Mouse (Mus musculus) spleen, adult 18-20 months (tissue): ENCODE results near the gene Poc5.
A peak's percentile ranks its signal among the peaks of the same experiment; 100 is the strongest.

Source experiments
- DNase-seq, 2 experiments: peaks; one replicate each; pipeline ENCODE4 v3.0.0; 2022; ENCODE audit warnings: mixed read lengths in 2 of 2

Poc5 gene

GRCm38 (mm10) chr13:96388042-96388888, at the start of gene Poc5:
TSS of gene Poc5 (plus strand) at chr13:96388294.
- DNase-seq, result peak; percentile 95 to 98

- no peak for DNase-seq
Measured at GRCm38 (mm10) chr13:96341461-96341860, 46.6 kb upstream of the Poc5 start.

- DNase-seq, result no peak
Measured at GRCm38 (mm10) chr13:96344778-96345177, 43.3 kb upstream of the Poc5 start.

- DNase-seq, result no peak
Measured at GRCm38 (mm10) chr13:96346581-96346980, 41.5 kb upstream of the Poc5 start.

- no peak for DNase-seq
Measured at GRCm38 (mm10) chr13:96350207-96350606, 37.9 kb upstream of the Poc5 start.

- no peak for DNase-seq
Measured at GRCm38 (mm10) chr13:96351264-96351663, 36.8 kb upstream of the Poc5 start.

DNA sequence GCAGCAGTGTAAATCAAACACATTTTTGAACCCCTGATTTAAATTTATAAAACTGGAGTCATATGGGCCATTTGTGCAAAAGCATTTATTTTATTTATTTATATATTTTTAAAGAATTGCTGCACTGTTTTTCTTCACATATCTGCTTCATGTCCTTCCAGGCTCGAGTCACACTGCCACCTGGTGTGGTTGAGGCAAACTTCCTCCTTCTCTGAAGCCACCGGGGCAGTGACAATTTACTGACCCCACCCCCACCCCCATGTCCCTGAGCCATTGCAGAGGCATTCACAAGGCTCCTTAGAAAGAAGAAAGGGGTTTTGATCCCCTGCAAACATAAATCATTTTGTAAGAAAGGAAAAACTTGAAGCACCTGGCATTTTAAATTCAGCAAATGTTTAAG, 12.6 kb upstream of the Poc5 start:
- DNase-seq, result no peak

DNA sequence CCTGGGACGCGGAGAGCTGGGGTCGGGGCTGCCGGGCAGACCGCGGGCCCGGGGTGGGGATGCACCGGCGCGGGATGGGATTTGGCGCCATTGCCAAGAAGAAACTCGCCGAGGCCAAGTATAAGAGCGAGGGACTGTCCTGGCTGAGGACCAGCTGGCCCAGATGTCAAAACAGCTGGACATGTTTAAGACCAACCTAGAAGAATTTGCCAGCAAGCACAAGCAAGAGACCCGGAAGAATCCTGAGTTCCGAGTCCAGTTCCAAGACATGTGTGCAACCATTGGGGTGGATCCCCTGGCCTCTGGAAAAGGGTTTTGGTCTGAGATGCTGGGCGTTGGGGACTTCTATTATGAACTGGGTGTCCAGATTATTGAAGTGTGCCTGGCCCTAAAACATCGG, 11.2 kb upstream of the Poc5 start:
- DNase-seq, result no peak

DNA sequence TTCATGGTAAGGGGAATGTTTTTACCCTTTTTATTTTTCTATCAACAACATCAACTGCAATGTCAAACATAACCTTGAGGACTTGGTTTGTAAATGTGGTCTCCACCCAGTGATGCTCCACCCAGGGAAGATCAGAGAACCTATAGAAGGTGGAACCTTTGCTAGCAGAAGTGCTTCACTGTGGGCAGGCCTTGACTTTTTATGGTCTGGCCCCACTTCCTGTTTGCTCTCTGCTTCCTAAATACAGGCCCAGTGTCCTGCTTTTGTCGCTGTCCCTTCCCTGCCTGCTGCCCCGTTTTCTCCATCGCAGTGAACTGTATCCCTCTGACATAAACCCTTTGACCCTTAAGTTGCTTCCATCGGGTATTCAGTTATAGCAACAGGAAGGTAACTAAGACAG, 10.2 kb upstream of the Poc5 start:
- no peak for DNase-seq

GRCm38 (mm10) chr13:96389301-96389700, 1.2 kb downstream of the Poc5 start:
- no peak for DNase-seq

DNA sequence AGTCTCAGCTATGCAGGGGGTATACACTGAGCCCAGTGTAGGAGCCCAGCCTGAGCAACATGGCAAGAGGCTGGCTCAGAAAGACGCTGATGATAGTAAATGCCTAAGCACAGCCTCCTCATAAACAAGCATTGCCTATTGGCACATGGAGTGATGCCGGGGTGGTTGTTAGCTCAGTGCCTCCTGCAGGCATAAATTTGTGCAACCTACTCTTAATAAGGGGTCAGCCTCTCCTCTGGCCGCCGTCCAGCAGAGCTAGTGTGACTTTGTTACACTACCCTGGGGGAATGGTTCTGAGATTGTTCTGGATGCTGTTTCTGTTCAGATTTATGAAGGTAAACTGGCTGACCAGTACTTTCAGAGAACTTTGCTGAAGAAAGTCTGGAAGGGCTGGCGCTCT, 13.2 kb downstream of the Poc5 start:
- DNase-seq, result no peak

DNA sequence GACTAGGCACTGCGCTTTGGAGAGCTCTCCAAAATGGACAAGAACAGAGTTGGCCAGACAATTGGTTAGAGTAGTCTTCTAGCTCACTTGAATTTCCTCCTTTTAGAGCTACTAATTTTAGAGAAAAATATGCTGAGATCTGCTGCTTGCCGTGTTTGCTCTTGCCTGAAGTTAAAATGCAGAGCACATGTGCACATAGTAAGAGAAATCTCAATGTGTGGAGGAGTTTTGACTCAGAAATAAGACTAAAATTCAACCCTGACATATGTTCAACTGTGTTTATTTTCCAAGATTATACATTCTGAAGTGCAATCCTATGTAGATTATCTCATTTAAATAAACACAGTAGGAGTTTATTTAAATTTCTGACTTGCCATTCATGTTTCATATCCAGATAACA, 17.4 kb downstream of the Poc5 start:
- no peak for DNase-seq

DNA sequence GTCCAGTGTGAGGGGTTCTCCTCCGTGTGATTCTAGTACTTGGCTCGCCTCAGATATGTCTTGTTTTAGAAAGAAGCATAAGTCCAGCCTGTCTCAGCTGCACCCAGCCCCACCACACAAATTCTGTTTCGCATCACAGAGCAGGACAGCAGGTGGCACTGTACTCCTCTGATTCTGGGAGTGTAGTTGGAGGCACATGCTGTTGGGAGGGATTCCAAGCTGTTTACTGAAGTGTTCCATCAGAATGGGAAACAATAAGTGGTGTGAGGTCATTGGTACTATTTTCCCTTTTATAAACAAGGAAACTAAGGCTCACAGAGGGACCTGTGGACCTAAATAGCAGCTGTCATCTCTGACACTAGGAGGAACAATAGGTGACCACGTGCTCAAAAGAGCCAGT, 18.9 kb downstream of the Poc5 start:
- DNase-seq, result no peak

- no peak for DNase-seq
Measured at GRCm38 (mm10) chr13:96408786-96409185, 20.7 kb downstream of the Poc5 start.

- no peak for DNase-seq
Measured at GRCm38 (mm10) chr13:96414384-96414783, 26.3 kb downstream of the Poc5 start.

- DNase-seq, result no peak
Measured at GRCm38 (mm10) chr13:96416380-96416779, 28.3 kb downstream of the Poc5 start.

GRCm38 (mm10) chr13:96417261-96417813, 29.2 kb downstream of the Poc5 start:
- no peak for DNase-seq

GRCm38 (mm10) chr13:96418487-96418886, 30.4 kb downstream of the Poc5 start:
- no peak for DNase-seq

DNA sequence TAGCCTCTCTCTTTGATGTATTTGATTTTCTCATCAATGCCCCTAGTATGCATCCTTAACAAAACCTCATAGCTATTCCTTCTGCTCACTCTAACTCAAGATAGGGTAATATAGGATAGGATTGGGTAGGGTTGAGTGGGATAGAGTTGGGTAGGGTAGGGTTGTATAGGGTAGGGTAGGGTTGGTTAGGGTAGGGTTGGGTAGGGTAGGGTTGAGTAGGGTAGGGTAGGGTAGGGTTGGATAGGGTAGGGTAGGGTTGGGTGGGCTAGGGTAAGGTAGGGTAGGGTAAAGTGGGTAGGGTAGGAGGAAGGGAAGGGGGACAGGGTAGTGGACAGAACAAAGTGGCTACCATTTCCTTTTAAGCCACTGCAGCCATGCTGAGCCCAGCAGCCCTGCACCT, 33.1 kb downstream of the Poc5 start:
- DNase-seq, result no peak

DNA sequence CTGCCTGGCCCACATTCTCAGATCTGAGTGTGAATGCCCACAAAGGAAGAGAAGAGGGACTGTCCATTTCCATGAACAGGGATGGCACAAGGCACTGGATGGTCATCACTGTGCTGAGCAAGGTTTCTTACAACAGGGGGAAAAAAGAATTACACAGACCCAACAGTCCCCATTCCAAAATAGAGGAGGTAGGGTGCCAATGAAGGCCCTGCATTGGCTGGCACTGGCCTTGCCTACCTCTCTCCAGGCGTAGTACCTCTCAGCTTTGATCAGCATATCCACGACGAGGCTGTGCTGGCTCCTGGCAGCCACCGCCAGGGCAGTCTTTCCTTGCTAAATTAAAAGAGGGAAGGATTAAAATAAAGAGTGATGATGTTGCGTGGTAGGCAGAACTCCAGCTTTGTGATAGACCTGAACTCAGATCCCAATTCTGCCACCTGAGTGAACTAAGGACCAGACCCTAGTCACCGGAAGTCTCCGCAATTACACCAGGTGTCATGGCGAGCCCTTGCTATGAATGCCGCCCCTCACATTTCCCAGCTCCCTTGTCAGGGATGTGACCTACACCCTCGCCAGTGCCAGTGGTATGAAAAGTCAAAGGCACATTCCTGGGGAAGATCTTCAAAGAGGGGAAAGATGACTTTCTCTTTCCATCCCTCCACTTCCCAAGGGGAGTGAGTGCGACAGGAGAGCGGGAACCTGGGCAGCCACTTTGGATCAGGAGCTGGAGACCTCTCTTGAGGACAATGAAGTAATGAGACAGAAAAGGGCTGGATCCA, 36.6 kb downstream of the Poc5 start:
- DNase-seq, result no peak

DNA sequence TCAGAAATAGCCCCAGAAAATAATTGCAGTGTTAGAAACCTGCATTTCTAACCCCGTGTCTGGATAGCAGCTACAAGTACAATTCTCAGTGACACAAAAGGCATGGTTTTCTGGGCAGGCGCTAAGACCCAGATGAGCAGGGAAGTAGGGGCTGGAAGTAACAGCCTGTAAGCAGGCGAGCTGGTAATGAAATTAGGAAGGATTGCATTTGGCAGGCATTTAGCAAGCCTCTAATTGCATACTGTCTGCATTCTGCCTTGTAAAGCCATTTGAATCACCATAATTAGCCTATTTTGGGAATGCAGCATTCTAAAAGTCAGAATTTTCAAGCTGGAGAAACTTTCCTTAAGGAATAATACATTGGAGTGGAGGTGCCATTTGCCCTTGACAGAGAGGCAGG, 38.0 kb downstream of the Poc5 start:
- DNase-seq, result no peak

DNA sequence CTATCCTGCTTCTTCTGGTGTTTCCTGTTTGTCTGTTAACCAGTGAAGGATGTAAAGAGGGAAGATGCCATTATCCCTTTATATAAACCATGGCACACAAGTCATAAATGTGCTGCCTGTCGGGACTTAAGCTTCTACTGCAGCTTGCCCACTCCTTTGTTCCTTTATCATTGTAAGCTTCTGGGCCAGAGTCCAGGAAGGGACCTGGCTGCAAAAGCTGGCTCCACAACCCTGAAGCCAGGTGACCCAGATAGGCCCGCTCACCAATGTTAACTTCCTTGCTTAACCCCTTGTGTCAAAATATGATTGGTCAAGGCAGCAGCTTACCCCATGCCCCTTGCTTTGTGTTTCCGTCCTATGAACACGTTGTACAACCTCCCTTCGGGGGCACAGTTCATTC, 40.4 kb downstream of the Poc5 start:
- DNase-seq, result no peak

DNA sequence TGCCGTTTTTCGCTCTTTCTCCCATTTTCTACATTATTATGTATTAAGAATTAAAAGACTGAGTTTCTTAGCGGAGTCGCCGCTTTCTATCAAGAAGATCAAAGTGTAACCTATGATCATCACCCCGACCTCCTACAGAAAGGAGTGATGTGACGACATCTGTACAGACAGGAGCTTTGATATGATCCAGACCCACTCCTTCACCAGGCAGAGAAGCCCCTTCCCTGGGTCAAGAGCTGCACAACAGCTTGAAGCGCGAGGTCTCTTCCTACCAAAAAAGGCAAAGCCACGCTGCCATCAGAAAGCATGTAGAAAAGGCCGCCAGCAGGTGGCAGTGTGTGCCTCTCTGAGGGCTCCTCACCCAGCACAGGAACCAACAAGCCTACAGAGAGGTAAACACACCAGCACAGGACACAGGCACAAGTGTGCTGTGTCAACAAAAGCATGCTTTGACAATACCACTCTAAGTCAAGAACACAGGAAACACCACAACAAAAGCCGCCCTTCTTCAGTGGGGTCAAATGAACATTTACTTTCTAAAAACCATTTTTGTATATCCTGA, 43.6 kb downstream of the Poc5 start:
- peak; percentile 61 to 86 for DNase-seq
